Comparison of ENCODE assay signal across 18 mouse cellular contexts in genomic region chr13:112203721-112204120, GRCm38 (mm10).
"Had no signal": no experiment of that assay in that cellular context is flagged by ENCODE, and none has a peak within 500 bp of the region (broad histone marks: within the 10 kb centered on the region; RNA-seq: fewer than 3 reads in every experiment).

No protein-coding gene starts in this region.

- H3K36me3 ChIP-seq: midbrain, embryonic 13.5 days; midbrain, embryonic 15.5 days; neural tube, embryonic 12.5 days had no signal

- H3K27ac ChIP-seq: liver, embryonic 14.5 days; midbrain, embryonic 13.5 days; midbrain, embryonic 15.5 days; neural tube, embryonic 12.5 days had no signal

- H3K4me2 ChIP-seq: lung, embryonic 14.5 days; midbrain, embryonic 11.5 days; midbrain, embryonic 13.5 days; midbrain, embryonic 15.5 days; neural tube, embryonic 12.5 days had no signal

- DNase-seq: lung, adult 18-20 months; lung, embryonic 14.5 days; lung, postnatal 10 days; lung, postnatal 4 days; retina, postnatal 1 day; right cerebral cortex, adult 18-20 months; right cerebral cortex, postnatal 25 days; right cerebral cortex, postnatal 4 days; spleen, adult 18-20 months; thymus, adult 2 months; thymus, postnatal 25 days; thymus, postnatal 4 days had no signal

- H3K9ac ChIP-seq: liver, embryonic 14.5 days; lung, embryonic 14.5 days; midbrain, embryonic 13.5 days; midbrain, embryonic 15.5 days; neural tube, embryonic 12.5 days had no signal

- H3K9me3 ChIP-seq: midbrain, embryonic 13.5 days; midbrain, embryonic 15.5 days; neural tube, embryonic 12.5 days had no signal

- H3K4me3 ChIP-seq: midbrain, embryonic 13.5 days; midbrain, embryonic 15.5 days; myocyte; neural tube, embryonic 12.5 days had no signal

- H3K27me3 ChIP-seq: midbrain, embryonic 13.5 days; midbrain, embryonic 15.5 days; neural tube, embryonic 12.5 days had no signal
